Mouse (Mus musculus) pancreas, adult 10 weeks (tissue): ENCODE data around the gene Kdm5b. TPM values are rescaled to one million over a fixed set of nuclear protein-coding genes. Genes with fewer than 3 reads are reported as not detected.

ENCODE experiments used
- polyA plus RNA-seq: library from polyadenylated mRNA; stranded (reverse); fragments of 350-450 nt; fragmentation: Illumina TruSeq; extraction: RNeasy Lipid Tissue Mini Kit (QIAGEN cat#74804); gene quantifications from one replicate; pipeline ENCODE4 v1.2.3, GENCODE M21; 2015; ENCODE audit warnings: low read depth, low replicate concordance; ENCODE audit not compliant: insufficient read depth

Kdm5b gene
- polyA plus RNA-seq: 2.8 TPM

GRCm38 (mm10) chr1:134559976-134560375 lies at the start of gene Kdm5b:
TSS of gene Kdm5b (plus strand) at chr1:134560171.

GRCm38 (mm10) chr1:134549632-134550132 lies 10.3 kb upstream of the Kdm5b start, which contains the start of gene Mgat4e:
TSS of gene Mgat4e (minus strand) at chr1:134549682.

GRCm38 (mm10) chr1:134646261-134646962 lies 86.4 kb downstream of the Kdm5b start, which contains the start of gene Syt2:
TSS of gene Syt2 (plus strand) at chr1:134646677.

Other genes with a start within 250 kb of the Kdm5b start
- gene Ppfia4, start 227.2 kb upstream of the Kdm5b start, polyA plus RNA-seq: 1.8 TPM
- gene Tmem183a, start 198.2 kb upstream of the Kdm5b start, polyA plus RNA-seq: 11.1 TPM
- gene 4933406M09Rik, start 174.2 kb upstream of the Kdm5b start, polyA plus RNA-seq: not detected
- 17.1 TPM for gene Cyb5r1, start 154.6 kb upstream of the Kdm5b start, polyA plus RNA-seq
- gene Adipor1, start 144.8 kb upstream of the Kdm5b start, polyA plus RNA-seq: 20.4 TPM
- 4.6 TPM for gene Klhl12, start 104.6 kb upstream of the Kdm5b start, polyA plus RNA-seq
- gene Rabif, start 65.5 kb upstream of the Kdm5b start, polyA plus RNA-seq: 4.9 TPM
- not detected for gene Mgat4e, start 10.5 kb upstream of the Kdm5b start, polyA plus RNA-seq
- 0.18 TPM for gene Syt2, start 86.5 kb downstream of the Kdm5b start, polyA plus RNA-seq